Mouse (Mus musculus) urinary bladder, adult 2 months (tissue): ENCODE measurements around the gene Midn. TPM values are rescaled to one million over a fixed set of nuclear protein-coding genes. Genes with fewer than 3 reads are reported as not detected.

Experiments used
- DNase-seq: peaks from one replicate; pipeline ENCODE4 v3.0.0; 2022; ENCODE audit warnings: low spot score
- polyA plus RNA-seq: library from polyadenylated mRNA; depleted of rRNA; stranded (reverse); fragments of >200 nt; gene quantifications from 2 replicates; pipeline ENCODE4 v1.2.3, GENCODE M21; 2012

Gene Midn
- polyA plus RNA-seq, 1 experiment, result 21.2 TPM

- DNase-seq, result no peak
Measured at GRCm38 (mm10) chr10:80129846-80130245, 18.2 kb upstream of the Midn start.

- DNase-seq, result no peak
Measured at GRCm38 (mm10) chr10:80130403-80131031, 17.6 kb upstream of the Midn start.

- DNase-seq, result no peak
Measured at GRCm38 (mm10) chr10:80131316-80131951, 16.6 kb upstream of the Midn start.

- no peak for DNase-seq
Measured at GRCm38 (mm10) chr10:80131952-80132350, 16.1 kb upstream of the Midn start.

- no peak for DNase-seq
Measured at GRCm38 (mm10) chr10:80133226-80133849, 14.7 kb upstream of the Midn start.

GRCm38 (mm10) chr10:80134421-80134820 is 13.7 kb upstream of the Midn start:
- DNase-seq, result no peak

- no peak for DNase-seq
Measured at GRCm38 (mm10) chr10:80135161-80135560, 12.9 kb upstream of the Midn start.

- DNase-seq, result no peak
Measured at GRCm38 (mm10) chr10:80135641-80136040, 12.4 kb upstream of the Midn start.

- no peak for DNase-seq
Measured at GRCm38 (mm10) chr10:80136179-80136951, 11.7 kb upstream of the Midn start.

- no peak for DNase-seq
Measured at GRCm38 (mm10) chr10:80136952-80137625, 11.0 kb upstream of the Midn start.

GRCm38 (mm10) chr10:80137626-80138552 is 10.2 kb upstream of the Midn start:
- no peak for DNase-seq

GRCm38 (mm10) chr10:80138553-80139438 is 9.3 kb upstream of the Midn start, which contains the start of gene Atp5d:
Gene Atp5d, plus strand, starts transcription at chr10:80138632.
- peak; percentile 67 for DNase-seq

- DNase-seq, result no peak
Measured at GRCm38 (mm10) chr10:80139439-80139775, 8.7 kb upstream of the Midn start.

GRCm38 (mm10) chr10:80139975-80140665 is 8.0 kb upstream of the Midn start:
- no peak for DNase-seq

GRCm38 (mm10) chr10:80140666-80141035 is 7.4 kb upstream of the Midn start, which contains the start of gene Cbarp:
Gene Cbarp, minus strand, starts transcription at chr10:80140835.
- DNase-seq, result no peak

- peak; percentile 90 for DNase-seq
Measured at GRCm38 (mm10) chr10:80141243-80141642, 6.8 kb upstream of the Midn start.

GRCm38 (mm10) chr10:80141786-80142529 is 6.1 kb upstream of the Midn start:
- peak; percentile 79 for DNase-seq

- DNase-seq, result no peak
Measured at GRCm38 (mm10) chr10:80142530-80142925, 5.5 kb upstream of the Midn start.
